Mouse (Mus musculus): ENCODE results near the gene Gm44511. TPM values are rescaled to one million over a fixed set of nuclear protein-coding genes. Genes with fewer than 3 reads are reported as not detected.
"Not testable (repeated sequence)": the region's sequence is repeated elsewhere in the genome, so short reads cannot be mapped to it uniquely, and the experiment has no call there.

Gene Gm44511
- polyA plus RNA-seq, 3 experiments from 2014 or later: not detected

DNA sequence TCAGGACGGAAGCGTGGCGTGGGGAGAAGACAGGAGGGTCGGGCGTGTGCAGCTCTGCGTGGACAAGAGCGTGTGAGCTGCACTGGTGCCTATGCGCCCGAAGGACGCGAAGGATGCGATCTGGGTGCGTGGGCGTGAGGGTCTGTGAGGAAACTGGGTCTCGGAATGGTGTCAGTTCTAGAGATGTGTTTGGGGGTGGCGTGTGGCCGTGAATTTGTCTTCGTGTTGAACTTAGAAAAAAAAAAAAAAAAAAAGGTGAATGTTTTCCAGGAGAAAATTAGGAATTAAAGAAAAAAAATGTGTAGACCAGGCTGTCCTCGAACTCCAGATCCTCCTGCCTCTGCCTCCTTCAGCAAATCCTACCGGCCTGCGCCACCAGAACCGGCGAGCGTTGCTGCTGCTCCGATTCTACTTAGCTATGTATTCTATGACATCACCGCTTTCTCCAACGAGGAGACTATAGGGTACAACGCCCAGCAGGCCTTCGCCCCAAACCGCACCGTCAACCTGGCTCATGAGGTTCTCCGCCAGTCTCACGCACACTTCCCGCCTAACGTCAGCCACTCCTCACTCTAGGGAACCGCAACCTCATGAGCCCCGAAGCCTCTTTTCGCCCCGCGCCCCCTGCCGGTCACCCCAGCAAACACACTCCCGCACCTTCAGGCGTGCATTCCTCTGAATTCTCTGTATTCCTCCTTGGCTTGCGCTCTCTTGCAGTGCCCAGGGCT lies 65.5 kb downstream of the Gm44511 start:
- ATAC-seq: peak; percentile 61

DNA sequence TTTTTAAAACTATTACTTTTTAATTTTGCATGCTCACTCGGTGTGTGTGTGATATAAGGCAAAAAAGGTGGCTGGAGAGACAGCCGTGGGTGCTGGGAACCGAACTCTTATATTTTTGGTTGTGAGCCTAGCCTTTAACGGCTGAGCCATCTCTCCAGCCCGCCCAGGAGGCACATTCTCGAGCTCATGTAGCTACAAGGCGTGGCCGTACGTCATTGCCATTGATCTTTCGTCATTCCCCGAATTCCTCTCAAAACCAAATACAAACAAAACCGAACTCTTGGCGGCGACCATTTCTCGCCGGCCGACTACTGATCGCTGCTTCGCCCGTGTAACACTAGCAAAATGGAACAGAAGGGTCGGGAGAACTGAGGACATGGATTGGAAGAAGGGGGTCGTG lies 66.1 kb downstream of the Gm44511 start:
- peak; percentile 53 for ATAC-seq

DNA sequence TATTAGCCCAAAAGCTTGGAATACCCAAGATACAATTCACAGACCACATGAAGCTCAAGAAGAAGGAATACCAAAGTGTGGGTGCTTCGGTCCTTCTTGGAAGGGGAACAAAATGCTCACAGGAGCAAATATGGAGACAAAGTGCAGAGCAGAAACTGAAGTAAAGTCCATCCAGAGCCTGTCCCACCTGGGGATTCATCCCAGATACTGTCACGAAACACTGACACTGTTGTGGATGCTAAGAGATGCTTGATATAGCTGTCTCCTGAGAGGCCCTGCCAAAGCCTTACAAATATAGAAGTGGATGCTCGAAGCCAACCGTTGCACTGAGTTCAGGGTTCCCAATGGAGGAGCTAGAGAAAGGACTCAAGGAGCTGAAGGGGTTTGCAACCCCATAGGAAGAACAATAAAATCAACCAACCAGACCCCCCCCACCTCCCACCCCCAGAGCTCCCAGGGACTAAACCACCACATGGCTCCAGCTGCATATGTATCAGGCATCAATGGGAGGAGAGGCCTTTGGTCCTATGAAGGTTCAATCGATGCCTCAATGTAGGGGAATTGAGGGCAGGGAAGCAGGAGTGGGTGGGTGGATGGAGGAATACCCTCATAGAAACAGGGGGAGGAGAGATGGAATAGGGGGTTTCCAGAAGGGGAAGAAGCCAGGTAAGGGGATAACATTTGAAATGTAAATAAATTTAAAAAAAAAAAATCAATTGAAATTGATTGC lies 66.7 kb downstream of the Gm44511 start:
- ATAC-seq: no peak

DNA sequence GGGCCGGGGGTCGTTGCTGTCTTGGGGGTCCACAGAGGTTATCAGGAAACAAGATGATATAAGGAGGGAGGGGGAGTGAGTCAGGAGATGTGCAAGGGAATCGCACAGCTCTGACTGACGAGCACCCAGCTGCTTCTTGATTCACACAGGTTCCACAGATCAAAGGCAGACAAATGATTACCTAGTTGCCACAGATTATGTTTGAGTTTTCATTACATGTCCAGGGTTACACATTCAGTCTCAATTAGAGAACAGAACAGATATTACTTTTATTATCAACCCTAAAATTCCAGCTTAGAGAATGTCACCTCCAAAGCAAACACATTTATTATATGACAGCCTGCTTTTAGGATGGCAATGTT lies 70.7 kb downstream of the Gm44511 start:
- not testable (repeated sequence) for ATAC-seq

DNA sequence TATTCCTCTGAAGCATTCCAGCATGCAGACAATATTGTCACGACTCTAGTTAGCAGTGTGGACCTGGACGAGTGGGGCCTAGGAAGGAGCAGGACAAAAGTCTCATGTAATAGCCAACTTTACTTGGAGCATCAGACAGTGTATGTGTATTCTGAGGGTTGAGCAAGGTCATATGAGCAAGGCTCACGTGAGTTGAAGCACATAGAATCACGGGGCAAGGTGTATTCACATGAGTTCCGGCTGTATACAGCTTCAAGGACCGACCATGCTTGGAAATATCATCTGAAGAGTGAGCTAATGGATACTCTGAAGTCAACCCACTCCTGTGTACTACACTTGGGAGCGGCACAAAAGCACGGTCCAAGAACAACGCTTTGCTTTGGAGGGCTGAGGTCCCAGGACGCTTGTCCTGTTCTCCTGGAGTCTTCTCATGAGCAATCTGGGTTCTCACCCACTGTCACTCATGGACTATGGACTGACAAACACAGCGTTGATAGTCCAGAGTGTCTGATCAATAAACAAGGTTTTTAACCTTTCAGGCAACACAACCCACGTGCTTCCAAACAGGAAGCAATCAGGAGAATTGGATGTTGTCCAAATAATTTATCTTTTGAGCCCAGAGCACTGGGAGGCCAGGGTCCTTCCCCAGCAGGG lies 71.2 kb downstream of the Gm44511 start:
- ATAC-seq: not testable (repeated sequence)

DNA sequence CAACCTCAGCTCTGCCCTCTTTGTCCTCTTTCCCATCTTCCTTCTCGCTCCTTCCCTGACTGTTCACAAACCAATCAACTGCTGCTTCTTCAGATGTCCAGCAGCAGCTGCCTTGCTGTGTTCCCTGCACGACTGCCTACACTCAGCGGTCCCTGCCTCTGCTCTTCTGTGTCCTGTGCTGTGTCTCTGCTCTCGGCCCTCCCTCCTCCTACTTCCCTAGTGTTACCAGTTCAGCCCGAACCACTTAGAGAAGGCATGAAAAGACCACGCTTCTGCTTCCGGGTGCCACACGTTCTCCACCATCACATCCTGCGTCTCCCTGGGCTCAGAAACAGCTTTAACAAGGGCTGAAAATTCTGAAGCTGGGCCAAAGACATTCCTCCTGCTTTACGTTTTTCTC lies 71.8 kb downstream of the Gm44511 start:
- ATAC-seq: not testable (repeated sequence)

DNA sequence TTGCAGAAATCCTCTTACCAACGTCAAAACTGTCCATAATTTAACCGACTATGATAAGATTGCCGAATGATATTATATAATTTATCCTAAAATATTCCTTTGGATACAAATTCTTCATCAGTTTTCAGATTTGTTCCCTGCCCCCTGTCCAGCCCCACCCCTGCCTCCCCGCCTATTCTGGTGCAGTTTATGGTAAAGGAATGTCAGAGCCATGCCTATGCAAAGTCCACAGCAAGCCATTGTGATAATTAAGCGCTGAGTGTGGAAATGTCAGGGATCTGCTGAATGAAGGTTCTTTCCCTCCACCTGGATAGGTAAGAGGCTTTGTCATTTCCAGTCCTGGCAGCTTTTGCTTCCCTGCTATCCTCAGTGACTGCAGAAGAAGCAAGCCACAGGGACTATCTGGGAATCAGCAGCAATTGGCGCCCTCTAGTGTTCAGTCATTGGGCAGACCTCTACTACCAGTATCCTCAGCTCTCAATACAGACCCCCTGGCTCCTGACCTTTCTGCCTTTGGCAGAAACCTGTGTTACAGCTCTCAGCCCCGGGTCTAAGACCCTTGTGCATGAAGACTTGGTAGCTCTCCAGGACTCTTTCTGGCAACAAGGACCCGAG lies 72.4 kb downstream of the Gm44511 start:
- ATAC-seq: peak; percentile 77

DNA sequence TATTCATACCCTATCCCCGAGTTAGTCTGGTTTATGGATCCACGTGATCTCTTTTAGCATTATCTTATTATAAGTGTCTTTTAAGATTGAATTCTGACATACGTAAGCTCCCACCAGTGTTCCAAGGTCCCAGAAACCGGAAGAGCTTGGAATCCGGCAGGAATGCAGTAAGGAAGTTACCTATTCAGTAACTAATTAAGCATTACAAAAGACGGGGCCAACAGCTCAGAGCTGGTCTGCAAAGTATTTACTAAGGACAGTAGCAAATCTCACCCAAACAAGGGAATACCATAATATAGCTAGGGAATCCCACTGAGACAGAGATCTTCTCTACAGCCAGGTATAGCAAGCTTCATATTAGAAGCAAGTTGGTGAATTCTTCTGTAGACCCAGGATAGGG lies 79.1 kb downstream of the Gm44511 start:
- not testable (repeated sequence) for ATAC-seq

DNA sequence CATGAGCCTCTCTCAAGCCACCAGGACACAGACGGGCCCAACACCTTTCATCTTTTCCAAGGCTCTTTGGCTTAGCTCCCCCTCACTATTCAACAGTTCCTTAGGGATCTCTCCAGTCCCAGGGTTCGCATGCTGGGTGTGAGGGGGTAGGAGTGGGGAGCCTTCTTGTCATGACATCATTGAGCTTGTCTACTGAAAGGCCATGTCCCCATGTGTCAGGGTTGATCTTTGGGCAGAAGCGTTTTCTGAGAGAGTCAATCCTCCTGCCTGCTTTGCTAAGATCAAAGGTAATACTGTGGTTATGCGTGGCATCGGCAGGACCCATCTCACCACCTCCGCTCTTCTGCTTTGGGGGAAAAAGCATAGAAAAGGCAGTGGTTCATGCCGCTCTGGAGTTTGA lies 88.7 kb downstream of the Gm44511 start:
- no peak for ATAC-seq

DNA sequence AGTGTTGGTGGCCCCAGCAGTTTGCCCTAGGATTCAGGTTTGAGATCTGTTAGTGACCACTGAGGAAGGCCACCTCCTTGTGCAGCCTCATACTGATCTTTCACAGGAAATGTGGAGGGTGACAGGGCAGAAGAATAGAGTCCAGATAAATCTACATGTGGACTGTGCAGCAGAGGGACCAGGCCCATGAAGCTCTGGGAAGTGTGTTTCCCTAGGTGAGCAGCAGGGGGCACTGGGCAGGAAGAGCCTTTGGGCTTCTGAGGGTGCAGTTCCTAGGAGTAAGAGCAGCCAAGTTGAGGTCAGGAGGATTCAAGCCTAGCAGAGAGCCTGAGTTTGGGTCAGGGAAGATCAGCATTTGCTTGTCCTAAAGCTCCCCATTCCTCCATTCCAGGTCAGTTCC lies 90.0 kb downstream of the Gm44511 start:
- peak; percentile 72 for ATAC-seq

DNA sequence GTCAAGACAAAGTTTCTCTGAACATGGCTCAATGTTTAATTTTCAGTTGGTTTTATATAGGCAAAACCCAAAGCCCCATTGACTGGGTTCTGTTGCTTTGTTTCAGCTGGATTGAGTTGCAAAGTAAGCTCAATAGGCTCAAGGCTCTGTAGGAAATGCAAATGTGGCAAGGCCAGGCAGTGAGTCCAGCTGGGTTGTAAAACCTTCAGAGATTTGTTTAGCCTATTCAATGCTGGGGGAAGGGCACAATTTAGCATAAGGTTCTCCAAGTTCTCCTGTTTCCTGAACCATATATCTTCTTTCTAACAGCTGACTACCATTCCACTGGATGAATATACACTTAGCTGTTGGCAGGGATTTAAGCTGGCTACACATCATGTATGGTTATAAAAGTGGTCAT lies 91.2 kb downstream of the Gm44511 start:
- no peak for ATAC-seq

DNA sequence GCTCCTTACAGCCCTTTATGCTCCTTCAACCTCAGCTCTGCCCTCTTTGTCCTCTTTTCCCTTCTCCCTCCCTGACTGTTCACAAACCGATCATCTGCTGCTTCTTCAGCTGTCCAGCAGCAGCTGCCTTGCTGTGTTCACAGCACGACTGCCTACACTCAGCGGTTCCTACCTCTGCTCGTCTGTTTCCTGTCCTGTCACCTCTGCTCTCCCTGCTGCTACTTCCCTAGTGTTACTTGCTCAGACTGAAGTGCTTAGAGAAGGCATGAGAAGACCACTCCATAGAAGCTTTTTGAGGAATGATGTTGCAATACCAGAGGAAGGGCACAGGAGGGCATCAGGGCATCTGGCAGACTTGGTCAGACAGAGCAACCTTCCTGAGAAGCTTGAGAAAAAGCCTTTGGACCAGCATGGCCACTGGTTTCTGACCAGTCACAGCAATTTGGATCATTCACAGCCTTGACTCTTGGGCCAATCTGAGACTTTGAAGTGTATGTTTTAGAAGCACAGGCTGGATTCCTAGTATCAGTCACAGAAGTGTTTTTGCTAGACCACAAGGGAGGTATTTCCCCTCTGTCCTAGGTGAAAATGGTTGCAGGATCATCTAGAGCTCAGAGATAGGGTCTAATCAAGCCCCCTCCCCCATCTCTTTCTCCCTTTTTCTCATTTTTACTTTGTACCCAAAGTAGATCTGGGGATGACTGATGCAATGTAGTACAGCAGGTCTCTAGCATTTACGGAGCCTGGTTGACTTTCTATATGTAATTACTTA lies 92.0 kb downstream of the Gm44511 start:
- ATAC-seq: no peak

DNA sequence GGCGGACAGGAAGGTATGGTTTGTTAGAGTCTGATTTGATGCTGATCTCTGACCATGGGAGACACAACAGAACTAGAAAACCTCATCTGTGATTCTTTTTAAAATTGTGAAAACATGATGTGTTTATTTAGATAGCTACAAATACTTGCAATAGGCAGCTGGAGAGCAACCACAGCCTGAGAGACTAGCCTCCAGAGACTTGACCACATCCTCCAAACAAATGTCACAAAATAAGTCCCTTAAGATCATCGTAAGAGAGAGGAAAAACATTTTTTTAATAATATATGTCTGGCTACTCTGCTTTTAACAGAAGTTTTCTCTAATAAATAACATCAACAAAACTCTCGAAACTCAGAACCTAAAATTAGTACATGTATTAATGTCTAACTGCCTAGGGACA lies 94.1 kb downstream of the Gm44511 start:
- ATAC-seq: no peak

Other genes starting within 250 kb of the Gm44511 start
- gene A2ml1, start 244.7 kb downstream of the Gm44511 start, polyA plus RNA-seq (2017; shearing (Covaris generic)): not detected
- gene Klrb1a, start 202.8 kb downstream of the Gm44511 start, polyA plus RNA-seq (2017; shearing (Covaris generic)): 1 to 10 TPM; 1.1 to 2.1 (median 1.4) TPM
- not detected for gene Clec2h, start 163.9 kb downstream of the Gm44511 start, polyA plus RNA-seq (2017; shearing (Covaris generic))
- gene Klrb1, start 103.3 kb downstream of the Gm44511 start, polyA plus RNA-seq (2017; shearing (Covaris generic)): not detected
- under 1 TPM; 0.33 to 0.67 (median 0.34) TPM for gene Klrb1c, start 37.1 kb downstream of the Gm44511 start, polyA plus RNA-seq (2017; shearing (Covaris generic))
- gene Klrb1b, start within 50 bp of the Gm44511 start, polyA plus RNA-seq (2017; shearing (Covaris generic)): under 1 TPM in 1 of 3 experiments, not detected in 2; 0.79 TPM
- gene Clec2i, start 61.3 kb upstream of the Gm44511 start, polyA plus RNA-seq (2017; shearing (Covaris generic)): 10 to 100 TPM; 70.5 to 91.7 (median 73.9) TPM
- 1 to 10 TPM; 4.6 to 6.7 (median 5.6) TPM for gene BC035044, start 64.8 kb upstream of the Gm44511 start, polyA plus RNA-seq (2017; shearing (Covaris generic))
- 1 to 10 TPM in 2 of 3 experiments, under 1 TPM in 1; 0.95 to 5.0 (median 1.1) TPM for gene Clec2g, start 108.1 kb upstream of the Gm44511 start, polyA plus RNA-seq (2017; shearing (Covaris generic))
- gene Klrb1f, start 219.6 kb upstream of the Gm44511 start, polyA plus RNA-seq (2017; shearing (Covaris generic)): 1 to 10 TPM; 1.5 to 9.2 (median 5.2) TPM